Mouse (Mus musculus) urinary bladder, postnatal 4 days (tissue): ENCODE measurements around the gene Mettl26.

Source experiments
- DNase-seq, 2 experiments: peaks; one replicate each; pipeline ENCODE4 v3.0.0; 2021 to 2022; ENCODE audit warnings: low spot score in 2 of 2

Mettl26 gene

DNA sequence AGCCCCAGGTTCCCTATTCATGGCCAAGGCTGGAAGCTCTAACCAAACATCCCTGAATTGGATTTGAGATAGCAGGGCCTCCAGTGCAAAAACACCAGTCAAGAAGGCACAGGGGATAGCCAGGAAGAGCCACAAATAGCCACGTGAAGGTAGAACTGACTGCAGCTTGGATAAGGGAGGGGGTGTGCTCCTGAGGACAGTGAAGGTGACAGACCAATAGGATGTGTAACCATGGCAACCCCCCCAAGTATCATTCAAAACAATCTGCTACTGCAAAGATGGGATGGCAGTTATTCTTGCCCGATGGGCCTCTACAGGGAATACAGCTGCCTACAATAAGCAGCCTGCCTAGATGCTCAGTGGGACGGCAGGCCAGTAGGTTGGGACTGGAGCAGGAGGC lies 37.3 kb upstream of the Mettl26 start:
- DNase-seq, result no peak

DNA sequence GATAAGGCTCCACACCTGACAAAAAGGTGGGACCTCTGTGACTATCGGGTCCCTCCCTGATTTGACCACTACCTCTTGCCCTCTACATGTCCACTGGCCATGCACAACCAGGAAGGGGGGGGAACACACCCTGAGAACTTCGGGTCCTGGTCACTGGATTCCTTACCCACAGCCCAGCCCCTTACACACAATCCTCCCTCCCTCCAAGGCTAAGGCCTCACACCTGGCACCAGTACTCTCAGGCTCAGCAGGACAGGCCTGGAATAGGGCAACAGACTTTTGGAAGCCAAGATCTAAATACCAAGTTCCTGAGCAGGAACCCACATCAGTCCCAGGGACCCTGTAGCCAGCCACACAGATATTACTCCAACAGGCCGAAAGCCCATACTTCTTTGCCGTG lies 36.0 kb upstream of the Mettl26 start:
- no peak for DNase-seq

DNA sequence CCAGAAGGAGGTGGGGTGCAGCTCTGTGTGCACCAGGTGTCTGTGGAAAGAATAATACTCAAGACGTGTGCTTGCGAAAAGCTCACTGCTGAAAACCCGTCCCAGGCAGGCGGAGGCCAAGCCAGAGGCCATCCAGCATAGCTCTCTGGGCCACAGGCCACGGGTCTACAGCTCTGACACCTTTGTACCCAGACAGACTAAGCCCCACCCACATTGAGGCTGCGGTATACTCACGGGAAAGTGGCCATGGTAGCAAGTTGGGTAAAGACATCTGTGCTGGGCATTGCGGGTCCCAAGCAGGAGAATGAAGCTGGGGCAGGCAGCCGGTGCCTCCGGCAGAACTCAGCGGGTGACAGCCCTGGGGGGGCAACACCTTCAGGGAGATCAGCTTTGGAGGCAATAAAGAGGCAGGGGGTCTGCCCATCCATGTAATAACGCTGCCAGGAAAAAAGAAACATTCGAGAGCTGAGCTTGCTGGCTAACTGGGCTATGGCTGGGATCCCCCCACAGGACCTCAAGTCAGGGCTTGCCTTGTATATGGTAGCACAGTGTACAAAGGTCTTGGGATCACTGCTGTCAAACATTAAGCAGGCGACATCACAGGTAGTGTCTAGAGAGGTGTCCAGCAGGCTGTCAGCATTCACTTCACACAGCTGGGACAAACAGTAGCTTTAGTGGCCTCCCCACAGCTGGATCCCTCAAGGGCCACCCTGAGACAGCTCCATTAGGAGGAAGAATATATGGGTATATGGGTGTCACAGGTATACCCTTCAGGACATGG lies 35.2 kb upstream of the Mettl26 start:
- DNase-seq, result no peak

DNA sequence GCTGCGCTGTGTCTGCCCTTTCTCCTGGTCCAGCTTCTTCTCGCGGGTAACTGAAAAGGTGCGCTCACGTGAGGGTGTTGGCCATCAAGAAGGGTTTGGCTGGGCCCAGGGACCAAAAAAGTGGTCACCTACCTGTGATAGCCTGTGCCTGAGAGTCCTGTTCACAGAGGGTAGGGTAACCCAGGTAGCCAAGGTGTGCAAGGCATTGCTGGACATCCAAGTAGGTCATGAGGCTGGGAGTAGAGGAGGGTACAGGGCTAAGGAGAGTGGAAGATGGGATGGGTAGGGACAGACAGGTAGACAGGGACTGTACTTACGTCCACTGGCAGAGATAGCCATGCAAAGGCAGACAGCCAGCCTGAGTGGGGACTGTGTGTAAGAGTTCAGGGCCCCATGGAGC lies 34.4 kb upstream of the Mettl26 start:
- DNase-seq, result no peak

DNA sequence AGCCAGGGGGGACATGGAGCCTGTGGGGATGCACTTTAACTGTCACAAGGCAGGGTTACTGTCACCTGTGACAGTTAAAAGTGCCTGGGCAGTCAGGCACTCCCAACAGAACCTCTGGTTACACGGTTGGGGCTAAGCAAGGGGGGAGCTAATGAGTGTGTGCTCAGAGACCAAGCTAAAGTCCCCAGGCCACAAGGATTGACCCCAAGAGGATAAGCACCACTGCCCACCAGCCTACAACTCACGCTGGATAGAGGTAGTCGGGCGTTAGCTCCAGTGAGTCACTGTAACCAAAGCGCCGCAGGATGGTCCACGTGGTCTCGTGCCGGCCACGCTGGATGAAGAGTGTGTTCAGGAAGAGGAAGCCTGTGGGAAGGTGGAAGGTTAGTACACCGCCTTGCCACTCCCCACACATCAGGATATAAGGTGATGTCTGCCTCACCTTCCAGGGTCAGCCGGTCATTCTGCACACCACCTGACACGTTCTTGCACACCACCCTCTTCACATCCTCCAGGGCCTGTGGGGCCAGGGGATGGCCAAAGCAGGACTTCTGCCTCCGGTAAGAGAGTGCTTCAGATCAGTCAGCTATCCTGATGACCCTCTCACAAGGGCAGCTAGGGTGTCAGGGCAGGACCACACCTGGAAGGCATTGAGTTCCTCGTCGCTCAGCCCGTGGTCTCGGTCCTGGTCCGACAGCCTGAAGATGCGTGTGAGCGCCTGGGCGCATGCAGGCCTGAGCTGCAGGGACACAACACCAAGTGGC lies 33.6 kb upstream of the Mettl26 start, which contains the start of gene Gm20683:
Gm20683 (minus strand) TSS at position 647 of the 764 bp plus-strand sequence.
- DNase-seq, result no peak

DNA sequence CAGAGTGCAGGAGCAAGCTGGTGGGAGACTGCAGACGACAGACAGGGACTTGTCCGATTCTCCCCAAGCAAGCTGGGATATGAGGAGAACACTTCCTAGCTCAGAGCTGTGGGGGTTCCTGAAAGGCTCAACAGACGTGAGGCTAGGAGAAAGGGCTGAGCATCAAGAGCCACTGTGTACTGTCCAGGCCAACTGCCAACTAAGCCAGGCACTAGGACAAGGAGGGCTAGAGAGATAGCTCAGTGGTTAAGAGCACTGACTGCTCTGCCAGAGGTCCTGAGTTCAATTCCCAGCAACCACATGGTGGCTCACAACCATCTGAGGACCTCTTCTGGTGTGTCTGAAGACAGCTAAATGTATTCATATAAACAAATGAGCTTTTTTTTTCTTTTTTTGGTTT lies 32.4 kb upstream of the Mettl26 start:
- no peak for DNase-seq

DNA sequence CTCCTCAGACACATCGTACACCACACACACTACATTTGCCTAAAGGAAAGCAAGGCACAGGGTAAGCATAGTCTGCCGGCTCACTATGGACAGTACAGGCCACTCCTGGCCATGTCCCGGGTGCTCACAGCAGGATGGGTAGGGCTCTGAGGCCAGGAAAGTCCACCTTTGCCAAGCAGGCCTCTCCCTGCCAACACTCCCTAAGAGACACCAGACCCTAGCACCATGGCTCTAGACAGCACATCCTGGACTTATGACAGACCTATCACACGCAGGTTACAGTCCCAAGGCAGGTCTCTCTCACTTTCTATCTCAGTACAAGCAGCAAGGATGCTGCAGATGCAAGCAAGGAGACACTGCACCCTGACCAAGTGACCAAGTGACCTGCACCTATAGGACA lies 31.8 kb upstream of the Mettl26 start:
- no peak for DNase-seq

DNA sequence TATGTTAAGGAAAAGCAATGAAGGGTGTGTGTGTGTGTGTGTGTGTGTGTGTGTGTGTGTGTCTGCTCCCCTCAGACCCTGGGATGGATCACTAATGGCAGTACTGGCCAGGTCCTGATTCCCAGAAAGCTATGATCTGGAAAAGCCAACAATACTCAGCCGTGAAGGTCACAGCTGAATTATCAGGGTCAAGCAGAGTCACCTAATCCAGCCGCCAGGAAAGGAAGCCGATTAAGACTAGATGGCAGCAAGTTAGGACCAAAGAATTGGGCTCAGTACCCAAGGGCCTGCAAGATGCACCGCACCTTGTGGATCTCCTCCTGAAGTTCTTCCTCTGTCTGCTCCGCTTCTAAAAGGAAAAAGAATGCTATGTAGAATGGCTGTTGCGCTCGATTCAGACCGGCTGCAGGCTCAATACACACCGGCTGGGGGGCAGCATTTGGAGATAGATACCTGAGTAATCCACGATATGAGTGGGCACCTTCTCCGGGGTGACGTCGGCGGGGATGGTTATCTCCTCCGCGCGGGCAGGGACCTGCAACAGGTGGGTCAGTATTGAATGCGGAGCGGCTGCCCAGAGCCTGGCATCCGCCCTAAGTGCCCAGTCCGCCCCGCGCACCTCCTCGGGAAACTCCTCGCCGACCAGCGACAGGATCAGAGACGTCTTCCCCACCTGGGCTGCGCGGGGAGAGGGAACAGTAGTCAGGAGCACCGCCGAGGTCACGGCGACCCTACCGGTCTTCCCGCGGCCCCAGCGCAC lies 31.1 kb upstream of the Mettl26 start:
- no peak for DNase-seq

DNA sequence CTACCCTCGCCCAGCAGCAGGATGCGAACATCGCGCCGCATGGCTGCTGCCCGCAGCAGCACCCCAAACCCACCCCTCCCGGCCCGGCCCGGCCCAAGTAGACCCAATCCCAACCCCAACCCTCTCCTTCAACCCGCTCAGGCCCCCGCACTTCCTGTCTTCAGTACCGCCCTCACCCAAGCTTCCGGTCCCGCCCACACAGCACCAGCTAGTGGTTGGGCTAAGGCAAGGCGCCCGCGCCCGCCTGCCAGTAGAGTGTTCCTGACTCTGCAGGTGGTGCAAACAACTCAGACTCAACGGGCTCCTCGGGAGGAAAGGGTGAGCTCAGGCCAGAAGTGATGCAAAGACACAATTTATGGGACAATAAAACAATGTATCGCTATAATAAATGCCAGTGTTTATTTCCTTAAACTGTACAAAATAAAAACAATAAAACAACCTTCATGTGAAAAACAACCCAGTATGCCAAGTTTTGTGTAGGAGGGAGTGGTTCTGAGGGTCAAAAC lies 30.4 kb upstream of the Mettl26 start, which contains the start of gene Rhot2:
Rhot2 (minus strand) TSS at position 456 of the 506 bp plus-strand sequence.
- peak; percentile 92 to 96 for DNase-seq

DNA sequence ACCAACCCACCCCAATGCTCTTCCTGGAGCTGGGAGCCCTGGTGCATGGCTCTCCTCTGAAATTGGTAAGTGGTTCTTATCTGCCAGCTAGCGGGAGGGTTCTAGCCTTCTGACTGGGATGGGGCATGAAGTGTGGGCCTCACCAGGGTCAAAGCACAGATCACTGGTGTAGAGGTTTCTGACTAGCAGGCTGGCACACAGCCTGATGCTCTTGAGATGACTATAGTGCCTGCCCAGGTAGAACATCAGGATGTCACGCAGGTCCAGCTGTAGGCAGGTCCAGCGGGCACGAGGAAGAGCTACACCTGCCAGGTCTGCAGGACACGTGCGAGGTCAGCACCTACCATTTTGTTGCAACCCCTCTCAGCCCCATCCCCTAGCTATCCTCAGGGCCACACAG lies 14.6 kb upstream of the Mettl26 start:
- DNase-seq, result no peak

DNA sequence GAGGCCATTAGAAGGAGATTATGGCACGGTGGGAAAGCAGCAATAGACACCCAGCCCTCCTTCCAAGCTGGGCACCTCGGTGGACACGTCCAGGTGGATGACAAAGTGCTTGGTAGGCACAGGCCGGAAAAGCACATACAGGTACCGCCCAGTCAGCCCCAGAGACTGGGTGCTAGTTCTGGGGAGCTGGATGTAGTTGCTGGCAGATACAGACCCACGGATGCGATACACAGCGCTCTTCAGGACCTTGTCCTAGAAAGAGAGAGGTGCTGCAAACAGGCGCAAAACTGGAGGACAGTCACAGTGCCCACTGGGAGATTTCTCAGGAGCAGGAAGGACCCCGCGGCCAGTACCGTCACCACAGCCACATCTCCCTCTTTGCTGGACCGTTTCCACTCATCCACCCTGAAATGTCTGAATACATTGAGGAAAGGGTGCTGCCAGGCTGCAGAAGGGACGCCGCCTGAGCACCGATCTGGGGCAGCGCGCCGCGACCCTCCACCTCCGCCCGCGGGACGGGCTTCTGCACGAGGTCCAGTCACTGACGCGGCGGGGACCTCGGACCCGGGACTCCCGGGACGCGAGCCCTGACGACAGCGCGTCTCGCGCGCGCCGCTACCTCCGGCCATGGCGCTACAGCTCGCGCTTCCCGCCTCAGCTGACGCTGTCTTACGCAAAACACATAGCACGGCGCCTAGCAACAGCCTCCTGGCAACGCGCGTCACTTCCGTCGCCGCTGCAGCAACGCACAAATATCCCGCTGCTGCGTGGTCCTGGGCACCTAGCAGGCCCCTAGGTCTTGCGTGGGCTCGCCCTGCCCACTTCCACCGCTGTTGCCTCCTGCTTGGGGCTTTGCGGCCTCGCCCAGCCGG lies 13.8 kb upstream of the Mettl26 start, which contains the start of gene Wdr90:
Wdr90 (minus strand) TSS at position 670 of the 872 bp plus-strand sequence.
- peak; percentile 85 to 88 for DNase-seq

DNA sequence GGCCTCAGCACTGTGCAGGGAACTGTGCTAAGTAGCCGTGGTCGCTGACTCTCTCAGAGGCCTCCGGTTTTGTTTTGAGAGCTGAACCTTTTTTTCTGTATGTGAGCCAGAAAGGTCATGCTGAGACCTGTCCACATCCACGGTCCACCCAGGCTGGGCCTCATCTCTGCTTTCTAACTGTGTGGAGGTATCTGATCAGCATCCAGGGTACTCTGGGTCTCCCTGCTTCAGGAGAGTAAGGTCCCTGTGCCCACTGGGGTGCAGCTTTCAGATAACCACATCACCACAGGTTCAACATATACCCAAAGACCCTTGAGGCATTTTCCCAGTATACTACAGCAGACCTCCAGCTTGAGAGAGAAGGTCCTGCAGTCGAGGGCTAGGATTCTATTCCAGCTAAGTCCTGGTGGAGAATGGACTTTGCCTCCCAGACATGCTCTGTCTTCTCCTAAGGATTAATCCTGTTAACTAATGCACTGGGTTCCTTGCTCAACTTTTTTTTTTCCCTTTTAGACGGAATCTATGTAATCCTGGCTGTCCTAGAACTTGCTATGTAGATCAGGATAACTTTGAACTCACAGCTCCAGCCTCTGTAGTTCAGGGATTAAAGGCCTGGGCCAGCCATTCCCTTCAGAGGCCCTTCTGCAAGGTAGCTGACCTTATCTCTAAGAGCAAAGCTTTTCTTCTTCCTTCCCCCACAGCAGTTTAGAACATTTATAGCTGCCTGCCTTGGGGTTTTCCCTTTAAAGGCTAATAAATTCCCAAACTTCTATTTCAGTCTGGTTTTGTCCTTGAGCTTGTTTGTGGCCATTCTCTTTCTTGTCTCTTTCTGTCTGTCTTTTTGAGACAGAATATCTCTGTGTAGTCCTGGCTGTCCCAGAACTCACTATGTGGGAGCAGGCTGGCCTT lies 12.9 kb upstream of the Mettl26 start:
- DNase-seq, result no peak

DNA sequence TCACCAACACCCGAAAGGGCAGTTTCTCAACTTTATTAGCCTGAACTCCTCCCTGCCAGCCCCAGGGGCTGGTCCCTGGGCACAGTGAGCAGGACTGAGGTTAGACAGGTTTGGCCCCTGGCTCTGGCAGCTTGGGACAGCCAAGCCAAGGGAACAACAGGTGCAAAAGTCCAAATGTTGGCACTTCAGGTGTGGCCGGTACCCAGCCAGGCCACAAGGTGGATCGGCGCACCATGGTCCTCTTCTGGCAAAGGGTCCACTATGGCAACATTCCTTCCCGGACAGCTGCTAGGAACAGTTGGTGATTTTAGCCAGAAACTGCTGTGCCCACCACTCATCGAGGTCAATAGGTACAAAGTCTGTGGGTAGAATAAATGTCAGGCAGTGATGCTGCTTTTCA lies 11.2 kb upstream of the Mettl26 start:
- no peak for DNase-seq

DNA sequence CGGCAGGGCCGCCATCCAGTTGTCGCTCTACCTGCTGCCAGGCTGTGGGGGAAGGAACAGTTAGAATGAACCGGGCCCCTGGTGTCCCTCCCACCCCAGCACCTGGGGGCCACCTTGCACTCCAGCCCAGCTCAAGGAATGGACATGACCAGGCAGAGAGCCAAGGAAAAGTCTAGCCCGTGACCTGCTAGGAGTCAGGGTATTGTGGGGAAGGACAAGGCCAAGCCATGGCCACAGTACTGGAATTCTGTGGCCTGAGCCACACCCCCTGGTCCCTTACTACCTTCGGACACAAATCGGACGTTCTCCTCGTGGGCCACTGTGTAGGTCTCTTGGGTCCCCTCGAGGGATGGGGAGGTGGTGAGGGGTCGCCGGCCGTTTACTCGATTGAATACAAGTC lies 10.6 kb upstream of the Mettl26 start:
- DNase-seq, result no peak

DNA sequence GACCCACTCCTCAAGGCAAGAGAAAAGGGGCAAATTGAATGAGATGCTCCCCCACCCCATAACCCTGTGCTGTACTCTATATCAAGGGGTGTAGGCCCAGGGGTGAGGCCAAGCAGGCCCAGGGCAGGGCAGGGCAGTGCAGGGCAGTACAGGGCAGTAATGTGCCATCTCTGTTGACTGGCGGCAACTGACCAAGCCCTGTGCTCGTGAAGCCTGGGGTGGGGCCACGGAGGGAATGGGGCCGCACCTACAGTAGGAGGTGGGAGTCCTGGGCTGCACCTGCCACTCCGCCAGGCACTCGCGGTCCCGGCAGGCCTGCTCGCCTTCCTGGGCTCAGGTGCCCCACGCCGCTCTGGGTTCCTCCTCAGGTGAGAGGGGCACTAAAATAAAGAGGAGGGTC lies 9.6 kb upstream of the Mettl26 start:
- peak in 1 of 2 experiments; percentile 59 for DNase-seq

DNA sequence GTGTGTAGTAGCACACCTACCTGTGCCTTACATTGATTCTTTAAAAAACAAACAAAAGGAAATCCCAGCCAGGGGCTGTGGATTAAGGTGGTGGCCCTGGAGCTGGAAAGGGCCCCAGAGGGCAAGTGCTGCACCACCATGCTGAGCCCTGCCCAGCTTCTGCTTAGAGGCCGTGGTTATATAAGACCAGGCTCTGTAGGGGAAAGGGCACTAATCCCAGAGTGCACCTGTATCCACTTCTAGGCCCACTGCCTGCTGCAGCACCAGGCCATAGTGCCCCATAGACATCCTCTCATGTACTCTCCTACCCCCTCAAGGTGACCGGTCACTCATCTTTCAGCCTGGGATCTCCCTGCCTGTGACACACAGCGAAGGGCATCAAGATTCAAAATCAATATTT lies 8.7 kb upstream of the Mettl26 start:
- no peak for DNase-seq

DNA sequence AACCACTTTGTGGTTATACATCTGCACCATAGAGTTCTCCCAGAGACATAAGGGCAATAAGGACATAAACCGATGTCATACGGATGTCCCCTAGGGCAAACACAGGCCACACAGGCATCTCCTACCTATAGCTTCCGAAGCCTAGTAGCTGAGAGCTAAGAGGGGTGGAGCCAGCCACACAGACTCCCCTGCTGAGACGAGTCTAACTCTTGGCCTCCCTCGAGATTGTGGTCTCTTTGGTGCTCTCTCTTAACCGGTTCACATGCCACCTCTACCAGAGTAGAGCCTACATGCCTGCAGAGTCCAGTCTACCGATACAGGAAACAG lies 7.4 kb upstream of the Mettl26 start:
- no peak for DNase-seq

DNA sequence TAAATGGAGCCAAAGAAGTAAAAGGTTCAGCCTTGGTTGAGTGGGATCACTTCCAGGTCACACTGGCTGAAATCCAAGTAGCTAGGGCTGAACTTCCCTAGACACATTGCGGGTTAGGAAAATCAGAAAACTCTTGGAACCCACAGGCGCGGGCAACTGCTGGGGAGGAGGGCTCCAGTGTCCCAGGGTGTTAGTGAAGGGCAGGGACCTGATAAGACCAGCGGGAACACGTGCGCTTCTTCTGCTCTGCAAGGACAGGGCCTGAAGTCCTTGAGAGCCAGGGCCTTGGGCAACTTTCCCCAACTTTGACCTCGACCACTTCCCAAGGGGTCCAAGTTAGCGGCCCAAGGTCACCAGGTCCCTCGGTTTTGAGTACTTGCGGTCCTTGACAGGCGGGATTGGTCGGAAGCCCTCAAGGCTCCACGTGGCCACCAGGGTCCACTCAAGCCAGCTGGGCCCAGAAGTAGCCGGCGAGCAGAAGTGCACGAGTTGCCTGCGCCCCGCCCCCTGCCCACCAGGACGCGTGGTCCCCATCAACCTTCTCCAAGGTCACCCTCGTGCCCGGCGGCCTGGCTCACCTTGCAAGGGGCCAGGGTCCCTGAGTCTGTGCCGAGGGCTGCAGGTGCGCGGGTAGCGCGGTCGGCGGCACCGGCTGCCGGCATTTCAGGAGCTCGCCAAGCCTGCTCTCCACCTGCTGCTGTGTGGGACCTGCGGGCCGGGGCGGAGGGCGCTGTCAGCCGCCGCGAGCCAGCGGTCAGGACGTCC lies 6.9 kb upstream of the Mettl26 start:
- DNase-seq, result peak; percentile 56 to 65

DNA sequence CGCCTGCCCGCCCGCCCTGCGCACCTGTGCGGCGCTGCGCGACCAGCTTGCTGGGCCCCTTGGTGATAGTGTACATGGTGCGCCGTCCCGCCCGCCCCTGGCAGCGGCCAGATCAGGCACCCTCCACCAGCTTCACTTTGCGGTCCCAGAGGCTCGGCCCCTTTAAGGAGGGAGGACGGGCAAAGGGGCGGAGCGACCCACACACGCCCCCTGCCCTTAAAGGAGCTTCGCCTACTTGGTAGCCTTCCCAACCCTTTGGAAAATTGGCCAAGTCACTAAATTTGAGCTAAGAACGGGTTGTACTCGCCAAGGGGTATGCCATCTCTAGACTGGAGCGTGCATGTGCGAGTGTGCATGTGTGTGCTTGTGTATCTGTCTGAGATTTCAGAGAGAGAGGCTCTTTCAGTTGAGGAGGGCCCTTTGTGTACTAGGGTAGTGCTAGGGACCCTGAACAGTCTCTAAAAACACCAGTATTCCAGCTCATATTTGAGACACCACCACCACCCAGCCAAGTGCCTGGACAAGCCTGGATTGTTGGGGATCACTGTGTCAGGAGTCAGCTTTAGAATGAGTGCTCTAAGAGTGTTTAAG lies 6.2 kb upstream of the Mettl26 start, which contains the start of gene Mcrip2:
Mcrip2 (minus strand) TSS at position 164 of the 591 bp plus-strand sequence.
- peak; percentile 74 to 79 for DNase-seq
